Mouse (Mus musculus) Muller cell, postnatal 12 days (primary cell): ENCODE results near the gene Ccdc148.
A peak's percentile ranks its signal among the peaks of the same experiment; 100 is the strongest.

ENCODE experiments used
- DNase-seq: peaks from one replicate; pipeline ENCODE4 v3.0.0-alpha.2; 2015; ENCODE audit errors: inconsistent ontology term

Gene Ccdc148

GRCm38 (mm10) chr2:59179487-59179886 lies 19.0 kb upstream of the Ccdc148 start:
- DNase-seq = no peak

GRCm38 (mm10) chr2:59178960-59179359 lies 18.5 kb upstream of the Ccdc148 start:
- no peak for DNase-seq

- peak; percentile 24 for DNase-seq
Observed at GRCm38 (mm10) chr2:59178191-59178590, 17.7 kb upstream of the Ccdc148 start.

GRCm38 (mm10) chr2:59175926-59176325 lies 15.4 kb upstream of the Ccdc148 start:
- no peak for DNase-seq

GRCm38 (mm10) chr2:59171533-59171932 lies 11.1 kb upstream of the Ccdc148 start:
- no peak for DNase-seq

DNA sequence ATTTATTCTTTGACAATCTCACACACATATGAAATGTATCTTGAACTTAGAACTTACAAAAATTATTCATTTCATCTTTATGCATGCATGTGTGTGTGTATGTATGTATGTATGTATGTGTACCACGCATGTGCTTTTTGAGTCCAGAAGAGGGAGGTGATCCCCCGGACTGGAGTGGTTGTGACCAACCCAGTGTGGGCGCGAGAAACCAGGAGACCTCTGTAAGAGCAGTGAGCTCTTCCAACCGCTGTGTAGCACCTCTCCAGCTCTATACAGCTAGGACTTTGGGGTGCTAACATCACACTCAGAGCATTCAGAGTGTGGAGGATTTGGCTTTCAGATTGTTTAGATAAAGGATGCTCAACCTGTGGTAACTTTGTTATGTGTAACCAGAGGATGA lies 10.1 kb upstream of the Ccdc148 start:
- no peak for DNase-seq

DNA sequence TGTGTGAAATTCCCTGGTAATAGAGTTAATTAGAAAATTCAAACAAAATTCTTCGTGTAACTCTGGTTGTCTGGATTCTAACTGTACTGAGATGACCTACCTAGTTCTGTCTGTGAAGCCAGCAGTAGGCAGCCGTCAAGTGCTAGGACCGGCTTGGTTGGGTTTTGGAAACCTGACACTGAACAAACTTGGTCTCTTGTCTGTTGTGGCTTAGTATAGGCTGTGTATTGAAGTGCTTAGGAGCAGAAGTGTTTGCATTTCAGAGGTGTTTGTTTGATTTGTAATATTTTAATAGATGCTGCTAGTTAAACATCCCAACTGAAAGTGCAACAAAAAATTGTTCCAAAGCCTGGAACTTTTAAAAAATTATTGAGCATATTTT lies 9.7 kb upstream of the Ccdc148 start:
- DNase-seq = no peak

DNA sequence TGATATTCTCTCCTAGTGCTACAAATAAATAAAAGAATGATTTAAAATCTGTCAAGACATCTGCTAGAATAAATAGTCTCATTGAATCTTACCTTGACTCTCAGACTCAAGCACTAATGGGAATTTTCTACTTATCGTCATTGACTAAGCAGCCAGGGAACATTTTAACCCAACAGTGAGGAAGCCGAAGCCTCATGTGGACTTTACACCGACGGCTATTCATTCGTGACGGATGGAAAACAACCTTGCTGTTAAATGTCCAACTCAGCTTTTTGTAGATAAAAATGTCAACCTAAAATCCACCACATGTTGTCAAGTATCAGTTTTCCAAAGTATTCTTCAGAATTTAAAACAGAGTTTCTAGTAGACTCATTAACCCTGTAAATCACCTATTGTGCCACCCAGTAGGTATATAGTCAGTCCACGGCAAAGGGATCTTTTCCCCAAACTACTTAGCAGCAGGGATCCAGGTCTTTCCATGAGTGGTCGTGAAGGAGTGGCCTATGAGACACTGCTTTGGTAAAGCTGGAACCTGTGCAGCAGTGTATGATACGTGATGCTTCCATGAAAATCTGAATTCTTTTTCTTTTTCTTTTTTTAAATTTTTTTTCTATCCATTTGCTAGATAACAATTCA lies 9.2 kb upstream of the Ccdc148 start:
- DNase-seq = no peak

GRCm38 (mm10) chr2:59167830-59168229 lies 7.3 kb upstream of the Ccdc148 start:
- DNase-seq = no peak

GRCm38 (mm10) chr2:59166976-59167375 lies 6.5 kb upstream of the Ccdc148 start:
- DNase-seq = no peak

GRCm38 (mm10) chr2:59162285-59162600 lies 1.8 kb upstream of the Ccdc148 start:
- no peak for DNase-seq

GRCm38 (mm10) chr2:59161441-59162284 lies 1.2 kb upstream of the Ccdc148 start:
- peak; percentile 89 for DNase-seq

GRCm38 (mm10) chr2:59161021-59161440 lies 548 bp upstream of the Ccdc148 start:
- DNase-seq = no peak

- peak; percentile 62 for DNase-seq
Observed at GRCm38 (mm10) chr2:59159961-59160604, 400 bp downstream of the Ccdc148 start.

DNA sequence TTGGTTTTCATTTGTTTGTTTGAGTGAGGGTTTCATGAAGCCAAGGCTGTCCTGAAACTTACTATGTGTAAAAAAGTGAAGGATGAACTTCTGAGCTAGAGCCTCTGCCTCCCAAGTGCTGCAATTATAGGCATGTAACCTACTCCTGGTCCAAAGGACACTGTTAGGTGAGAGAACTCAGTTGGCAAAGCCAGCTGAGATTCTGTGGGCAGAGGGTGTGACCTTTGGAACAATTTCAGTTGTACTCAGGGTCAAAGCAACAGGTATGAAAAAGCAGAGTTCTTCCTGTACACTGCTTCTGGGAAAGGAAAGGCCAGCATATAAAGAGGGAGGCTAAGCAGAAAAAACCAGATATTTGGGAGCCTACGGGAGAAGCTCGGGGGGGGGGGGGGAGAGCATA lies 2.4 kb downstream of the Ccdc148 start:
- no peak for DNase-seq

DNA sequence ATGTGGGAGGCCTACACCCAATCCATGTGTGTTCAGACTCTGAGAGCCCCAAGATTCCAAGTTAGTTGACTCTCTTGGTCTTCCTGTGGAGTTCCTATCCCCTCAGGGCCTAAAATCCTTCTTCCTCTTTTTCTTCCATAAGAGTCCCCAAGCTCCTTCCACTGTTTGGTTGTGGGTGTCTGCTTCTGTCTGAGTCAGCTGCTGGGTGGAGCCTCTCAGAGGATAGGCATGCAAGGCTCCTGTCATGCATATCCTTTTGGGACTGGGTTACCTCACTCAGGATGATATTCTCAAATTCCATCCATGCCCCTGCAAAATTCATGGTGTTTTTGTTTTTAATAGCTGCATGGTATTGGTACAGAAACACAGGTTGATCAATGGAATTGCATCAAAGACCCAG lies 5.1 kb downstream of the Ccdc148 start:
- DNase-seq = peak; percentile 12

GRCm38 (mm10) chr2:59131044-59131443 lies 29.4 kb downstream of the Ccdc148 start:
- no peak for DNase-seq

DNA sequence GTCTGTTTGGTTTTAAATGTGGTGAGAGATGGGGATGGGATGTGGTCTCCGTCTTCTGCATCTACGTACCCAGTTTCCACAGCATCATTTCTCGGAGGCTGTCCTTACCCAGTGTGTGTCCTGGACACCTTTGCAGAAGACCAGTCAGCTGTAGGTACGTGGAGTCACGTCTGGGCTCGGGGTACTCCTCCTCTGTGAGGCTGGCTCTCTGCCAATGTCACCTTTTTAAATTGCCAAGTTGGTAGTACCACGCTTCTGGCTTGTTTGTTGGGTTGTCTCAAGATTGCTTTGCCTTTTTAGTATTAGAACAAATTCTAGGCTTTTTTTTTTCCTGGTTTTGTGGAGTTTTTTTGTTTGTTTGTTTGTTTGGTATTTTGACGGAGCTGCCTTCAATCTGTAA lies 30.7 kb downstream of the Ccdc148 start:
- DNase-seq = no peak

DNA sequence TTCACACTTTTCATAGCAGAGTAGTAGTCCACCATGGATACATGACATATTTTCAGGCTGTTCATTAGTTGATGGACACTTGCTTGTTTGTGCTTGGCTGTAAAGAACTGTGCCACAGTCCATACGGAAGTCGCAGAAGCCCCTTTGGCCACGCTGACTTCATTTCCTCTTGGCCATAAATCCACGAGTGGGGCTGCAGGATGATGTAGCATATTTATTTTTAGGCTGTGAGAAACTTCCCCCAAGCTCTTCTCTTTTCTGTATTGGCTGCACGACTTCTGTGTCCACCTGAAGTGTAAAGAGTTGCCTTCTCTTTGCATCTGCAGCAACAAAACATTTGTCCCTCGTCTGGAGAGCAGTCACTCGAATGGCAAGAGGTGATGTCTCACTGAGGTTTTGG lies 31.5 kb downstream of the Ccdc148 start:
- no peak for DNase-seq

- no peak for DNase-seq
Observed at GRCm38 (mm10) chr2:59055615-59056145, 104.8 kb downstream of the Ccdc148 start.

DNA sequence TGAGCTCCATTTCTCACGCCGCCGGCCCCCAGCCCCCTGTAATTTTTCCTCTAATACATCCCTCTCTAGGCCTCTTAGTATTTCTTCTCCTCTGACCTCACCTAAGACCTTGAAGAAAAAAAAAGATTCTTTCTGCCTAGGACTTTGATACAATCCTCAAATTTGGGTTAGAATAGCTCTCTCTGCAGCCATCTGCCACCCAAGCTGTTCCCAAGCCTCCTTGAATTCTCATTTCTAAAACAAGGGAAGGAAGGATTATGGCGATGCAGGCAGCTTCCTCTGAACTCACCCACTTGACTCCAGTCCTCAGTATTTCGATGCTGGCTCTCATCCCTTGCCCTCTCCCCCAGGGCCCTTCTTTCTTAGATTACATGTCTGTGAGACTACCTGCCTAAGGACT lies 106.1 kb downstream of the Ccdc148 start:
- no peak for DNase-seq

- DNase-seq = no peak
Observed at GRCm38 (mm10) chr2:59053461-59054039, 106.9 kb downstream of the Ccdc148 start.
